Mouse (Mus musculus): Measurements from ENCODE around the gene Ccdc87. TPM values are rescaled to one million over a fixed set of nuclear protein-coding genes. Genes with fewer than 3 reads are reported as not detected.

The Ccdc87 gene
- total and polyA plus RNA-seq, 3 experiments: not detected

DNA sequence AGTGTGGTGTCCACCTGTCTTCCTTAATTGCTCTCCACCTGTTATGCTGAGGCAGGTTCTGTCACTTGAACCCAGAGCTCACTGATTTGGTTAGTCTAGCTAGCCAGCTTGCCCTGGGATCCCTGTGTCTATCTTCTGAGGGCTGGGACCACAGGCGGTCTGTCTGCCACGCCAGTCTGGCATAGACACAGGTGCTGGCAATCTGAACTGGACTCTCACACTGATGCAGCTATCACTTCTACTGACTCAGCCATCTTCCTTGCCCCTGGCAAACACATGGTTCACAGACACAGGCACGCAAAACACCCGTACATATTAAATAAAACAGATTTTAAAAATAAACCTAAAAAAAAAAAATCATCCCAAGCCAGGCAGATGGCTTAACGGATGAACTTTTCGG is 2.1 kb upstream of the Ccdc87 start (continued):
- no peak for TF ChIP-seq MXI1 (IDR thresholded peaks at IDR 0.05; ENCODE audit: low read depth, low read length)
- no peak for TF ChIP-seq BHLHE40 (IDR thresholded peaks at IDR 0.05; ENCODE audit: low read depth, low read length)
- no peak for TF ChIP-seq CHD2 (IDR thresholded peaks at IDR 0.05; ENCODE audit: low read length)

DNA sequence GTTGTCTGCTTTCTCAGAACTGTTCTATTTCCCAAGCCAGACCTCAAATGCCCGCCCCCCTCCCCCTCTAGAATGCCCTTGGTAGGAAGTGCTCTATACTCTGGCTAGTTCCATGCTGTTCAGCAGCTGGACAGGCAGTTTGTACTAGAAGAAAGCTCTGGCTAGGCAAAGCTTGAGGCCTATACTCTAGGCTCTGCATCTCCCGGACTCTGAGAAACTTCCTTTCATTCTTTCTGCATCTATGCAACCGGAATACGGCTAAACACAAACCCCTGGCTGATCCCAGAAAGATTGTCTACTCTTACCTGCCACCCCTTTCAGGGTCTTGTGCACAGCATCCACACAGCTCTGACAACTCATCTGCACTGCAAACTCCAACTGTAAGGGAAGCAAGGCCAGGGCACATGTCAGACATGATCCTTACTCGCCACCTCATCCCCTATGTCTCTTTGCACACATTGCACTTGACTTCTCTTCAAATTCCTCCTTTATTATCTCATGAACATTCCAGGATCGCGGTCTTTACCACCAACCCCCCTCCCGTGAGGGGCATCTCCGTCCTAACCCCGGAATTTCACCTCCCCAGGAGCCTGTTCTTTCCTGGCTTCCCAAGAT is 533 bp upstream of the Ccdc87 start:
- in situ Hi-C loops (cut with MboI; ENCODE audit: low pct_ligation_motif_present, low pct_unique_long_range_greater_than_20kb, low sequenced_read_pairs) (no loop called here), dilution Hi-C loops (cut with MboI; ENCODE audit: extremely low pct_ligation_motif_present, extremely low pct_unique_long_range_greater_than_20kb, low sequenced_read_pairs) (no loop called here)
- peak overlapping the region; percentile 78 for H3K4me2 ChIP-seq (ENCODE audit: insufficient read depth, low read depth, poor library complexity, severe bottlenecking)
- peaks cover 6 to 19% of the 10 kb centered on the region in 2 experiments; a peak in 3 of 4 replicates for H3K4me1 ChIP-seq (ENCODE audit: control insufficient read depth in 1 of 2, insufficient read depth in 2 of 2)
- peak; percentile 13 for DNase-seq (ENCODE audit: extremely low read depth)
- peaks cover 5 to 26% of the 10 kb centered on the region in 2 experiments for H3K36me3 ChIP-seq (replicated peaks in 1 of 2; ENCODE audit: control insufficient read depth in 1 of 2, insufficient read depth in 1 of 2, low read length in 1 of 2)
- H3K9me3 ChIP-seq (replicated peaks; ENCODE audit: low read length): no peaks in the 10 kb centered on the region
- no peaks in the 10 kb centered on the region for H3K79me2 ChIP-seq (replicated peaks; ENCODE audit: control insufficient read depth, extremely low read depth, insufficient read depth, poor library complexity, severe bottlenecking)
- H3K9ac ChIP-seq (ENCODE audit: insufficient read depth, low read depth): peak overlapping the region; percentile 83
- H3K27me3 ChIP-seq (replicated peaks): peaks cover 38% of the 10 kb centered on the region
- no peak overlapping the region for H3K27ac ChIP-seq (ENCODE audit: insufficient read depth, low read depth)
- peak overlapping the region; percentile 76 to 81 (median 76) for H3K4me3 ChIP-seq (replicated peaks in 1 of 3; ENCODE audit: low read depth in 2 of 3, low read length in 2 of 3, poor library complexity in 1 of 3)
- no peak for TF ChIP-seq TBP (conservative IDR thresholded peaks at IDR 0.05; ENCODE audit: low read depth, low read length)

DNA sequence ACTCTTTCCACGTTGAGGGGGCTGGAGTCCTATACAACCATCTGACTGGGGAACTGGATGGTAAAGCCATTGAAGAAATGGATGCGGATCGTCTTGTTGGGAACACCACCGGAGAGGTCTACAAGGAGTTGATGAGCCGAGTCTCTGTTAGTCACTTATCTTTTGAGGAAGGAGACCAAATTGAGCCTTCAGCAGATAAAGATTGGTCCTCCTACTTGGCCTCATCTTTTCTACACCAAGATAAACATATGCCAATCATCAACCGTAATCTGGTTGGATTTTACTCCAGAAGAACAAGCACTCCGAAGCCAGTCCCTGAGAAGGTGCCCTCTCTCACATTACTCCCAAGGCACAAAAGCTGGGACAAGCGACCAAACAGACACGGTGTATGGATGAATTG is 1.7 kb downstream of the Ccdc87 start:
- in situ Hi-C loops (cut with MboI; ENCODE audit: low pct_ligation_motif_present, low pct_unique_long_range_greater_than_20kb, low sequenced_read_pairs): loop anchor here (5.0 kb wide), 1 partner anchor 84 kb away; the partner anchor contains the start of gene Rbm4b
- Histone ChIP-seq H3K27ac (ENCODE audit: insufficient read depth, low read depth) (no peak overlapping the region), H3K4me3 (replicated peaks in 1 of 3; ENCODE audit: low read depth in 2 of 3, low read length in 2 of 3, poor library complexity in 1 of 3) (no peak overlapping the region), H3K27me3 (replicated peaks) (peaks cover 51% of the 10 kb centered on the region), H3K79me2 (replicated peaks; ENCODE audit: control insufficient read depth, extremely low read depth, insufficient read depth, poor library complexity, severe bottlenecking) (no peaks in the 10 kb centered on the region), H3K36me3 (replicated peaks in 1 of 2; ENCODE audit: control insufficient read depth in 1 of 2, insufficient read depth in 1 of 2, low read length in 1 of 2) (peaks cover 5 to 12% of the 10 kb centered on the region in 2 experiments), H3K9me3 (replicated peaks; ENCODE audit: low read length) (no peaks in the 10 kb centered on the region), H3K4me1 (ENCODE audit: control insufficient read depth in 1 of 2, insufficient read depth in 2 of 2) (peaks cover 6 to 19% of the 10 kb centered on the region in 2 experiments; a peak in 3 of 4 replicates), H3K9ac (ENCODE audit: insufficient read depth, low read depth) (no peak overlapping the region), H3K4me2 (ENCODE audit: insufficient read depth, low read depth, poor library complexity, severe bottlenecking) (no peak overlapping the region)
- no peak for TF ChIP-seq ETS1 (conservative IDR thresholded peaks at IDR 0.05; ENCODE audit: low read depth, low read length)
- TF ChIP-seq TBP (conservative IDR thresholded peaks at IDR 0.05; ENCODE audit: low read depth, low read length): no peak
- no peak for TF ChIP-seq MAFK (IDR thresholded peaks at IDR 0.05; ENCODE audit: insufficient replicate concordance, low read length)
- no peak for TF ChIP-seq POLR2AphosphoS2 (IDR thresholded peaks at IDR 0.05; ENCODE audit: low read depth, low read length)
- TF ChIP-seq ELF1 (IDR thresholded peaks at IDR 0.05; ENCODE audit: low read depth, low read length): no peak
- TF ChIP-seq UBTF (IDR thresholded peaks at IDR 0.05; ENCODE audit: low read depth, low read length): no peak
- no peak for TF ChIP-seq ZMIZ1 (IDR thresholded peaks at IDR 0.05; ENCODE audit: low read depth, low read length)
- TF ChIP-seq EP300 (IDR thresholded peaks at IDR 0.05; ENCODE audit: low read length): no peak
- no peak for TF ChIP-seq SMC3 (IDR thresholded peaks at IDR 0.05; ENCODE audit: low read depth, low read length)
- no peak for TF ChIP-seq MXI1 (IDR thresholded peaks at IDR 0.05; ENCODE audit: low read depth, low read length)
- no peak for TF ChIP-seq MEF2A (IDR thresholded peaks at IDR 0.05; ENCODE audit: borderline replicate concordance, low read depth, low read length)
- no peak for TF ChIP-seq GABPA (IDR thresholded peaks at IDR 0.05; ENCODE audit: insufficient replicate concordance, low read depth, low read length)
- no peak for TF ChIP-seq E2F4 (IDR thresholded peaks at IDR 0.05; ENCODE audit: insufficient replicate concordance, low read depth, low read length)
- no peak for TF ChIP-seq CHD2 (IDR thresholded peaks at IDR 0.05; ENCODE audit: low read length)
- TF ChIP-seq TCF12 (IDR thresholded peaks at IDR 0.05; ENCODE audit: low read depth, low read length): no peak
- no peak for TF ChIP-seq JUND (conservative IDR thresholded peaks at IDR 0.05; ENCODE audit: low read depth, low read length)
- TF ChIP-seq PAX5 (IDR thresholded peaks at IDR 0.05; ENCODE audit: low read length): no peak
- dilution Hi-C loops (cut with MboI; ENCODE audit: extremely low pct_ligation_motif_present, extremely low pct_unique_long_range_greater_than_20kb, low sequenced_read_pairs): no loop called here
- DNase-seq (ENCODE audit: extremely low read depth): no peak

All from CH12.LX (cell line).